Mouse (Mus musculus) neural tube, embryonic 12.5 days (tissue): ENCODE measurements around the gene Clasp1. TPM values are rescaled to one million over a fixed set of nuclear protein-coding genes. Genes with fewer than 3 reads are reported as not detected.

Source experiments
- ATAC-seq: fragments of 200-750 bp; cut with Nextera tagmentation; 2 replicates; pipeline ENCODE4 v1.8.0; 2017; ENCODE audit warnings: low read depth, mild to moderate bottlenecking, moderate TSS enrichment, moderate library complexity; ENCODE audit not compliant: low FRiP score
- H3K27ac ChIP-seq: fragments of 300-500 bp; sonication (generic); 2 replicates; pipeline ENCODE4 v1.5.1; 2016
- H3K27me3 ChIP-seq: fragments of 300-500 bp; sonication (generic); replicated peaks from 2 replicates; pipeline ENCODE4 v1.6.1; 2016; ENCODE audit warnings: mild to moderate bottlenecking
- H3K36me3 ChIP-seq: fragments of 300-500 bp; sonication (generic); 2 replicates; pipeline ENCODE4 v1.6.1; 2016; ENCODE audit warnings: mild to moderate bottlenecking
- H3K4me1 ChIP-seq: fragments of 300-500 bp; sonication (generic); 2 replicates; pipeline ENCODE4 v1.6.1; 2016
- H3K4me2 ChIP-seq: fragments of 300-500 bp; sonication (generic); replicated peaks from 2 replicates; pipeline ENCODE4 v1.6.1; 2016; ENCODE audit warnings: mild to moderate bottlenecking
- H3K4me3 ChIP-seq: fragments of 300-500 bp; sonication (generic); 2 replicates; pipeline ENCODE4 v1.5.1; 2016
- H3K9ac ChIP-seq: fragments of 300-500 bp; sonication (generic); 2 replicates; pipeline ENCODE4 v1.6.1; 2016; ENCODE audit warnings: mild to moderate bottlenecking
- H3K9me3 ChIP-seq: fragments of 300-500 bp; sonication (generic); 2 replicates; pipeline ENCODE4 v1.6.1; 2016; ENCODE audit warnings: mild to moderate bottlenecking
- WGBS: fragments of 180-500 bp; shearing (Covaris S2); methylation state at CpG from one replicate; pipeline ENCODE4 v1.1.7; 2016; 5-methylcytosine and 5-hydroxymethylcytosine counted together
- polyA plus RNA-seq: library from polyadenylated mRNA; unstranded; fragments of >200 nt; fragmentation: Nextera tagmentation; extraction: Ambion mirVana; gene quantifications from 2 replicates; pipeline ENCODE4 v1.2.1, GENCODE M21; 2016

The Clasp1 gene
- polyA plus RNA-seq, 1 experiment from 2014 or later, result 132 TPM

- H3K27me3 ChIP-seq, result no peaks in the 10 kb centered on the region
- peaks cover 20% of the 10 kb centered on the region for H3K36me3 ChIP-seq
- no peak for ATAC-seq
- H3K9ac ChIP-seq, result no peak overlapping the region
- 62% methylated on average over 3 of the region's 3 CpGs for WGBS
- H3K4me2 ChIP-seq, result peak overlapping the region; percentile 77; the same call in 1 of the 2 replicates
- no peaks in the 10 kb centered on the region for H3K9me3 ChIP-seq
- H3K27ac ChIP-seq, result no peak overlapping the region
- H3K4me1 ChIP-seq, result peaks cover 29% of the 10 kb centered on the region
- no peak overlapping the region for H3K4me3 ChIP-seq
Measured at GRCm38 (mm10) chr1:118458279-118458678, 69.4 kb downstream of the Clasp1 start.

GRCm38 (mm10) chr1:118458963-118459920, 70.4 kb downstream of the Clasp1 start:
- peaks cover 29% of the 10 kb centered on the region for H3K4me1 ChIP-seq
- H3K9ac ChIP-seq, result peak overlapping the region; percentile 60
- ATAC-seq, result peak; percentile 93
- H3K4me2 ChIP-seq, result peak overlapping the region; percentile 77
- peaks cover 30% of the 10 kb centered on the region for H3K36me3 ChIP-seq
- 2% methylated on average over 53 of the region's 53 CpGs for WGBS
- no peaks in the 10 kb centered on the region for H3K9me3 ChIP-seq
- H3K27ac ChIP-seq, result peak overlapping the region; percentile 75
- H3K4me3 ChIP-seq, result peak overlapping the region; percentile 37
- no peaks in the 10 kb centered on the region for H3K27me3 ChIP-seq

- Histone ChIP-seq H3K27ac (no peak overlapping the region), H3K4me2 (no peak overlapping the region), H3K36me3 (peaks cover 45% of the 10 kb centered on the region), H3K9me3 (no peaks in the 10 kb centered on the region), H3K4me3 (no peak overlapping the region), H3K4me1 (peaks cover 26% of the 10 kb centered on the region), H3K9ac (no peak overlapping the region), H3K27me3 (no peaks in the 10 kb centered on the region)
- WGBS, result 92% methylated on average over 5 of the region's 5 CpGs
- ATAC-seq, result no peak
Measured at GRCm38 (mm10) chr1:118460716-118461115, 71.9 kb downstream of the Clasp1 start.

GRCm38 (mm10) chr1:118466041-118466440, 77.2 kb downstream of the Clasp1 start:
- Histone ChIP-seq H3K9me3 (no peaks in the 10 kb centered on the region), H3K9ac (no peak overlapping the region), H3K36me3 (peaks cover 76% of the 10 kb centered on the region), H3K27me3 (no peaks in the 10 kb centered on the region), H3K4me2 (no peak overlapping the region), H3K27ac (no peak overlapping the region), H3K4me3 (no peak overlapping the region), H3K4me1 (no peaks in the 10 kb centered on the region)
- ATAC-seq, result no peak
- 92% methylated on average over 6 of the region's 6 CpGs for WGBS

GRCm38 (mm10) chr1:118472386-118472785, 83.5 kb downstream of the Clasp1 start:
- H3K27me3 ChIP-seq, result no peaks in the 10 kb centered on the region
- H3K9me3 ChIP-seq, result no peaks in the 10 kb centered on the region
- no peak for ATAC-seq
- H3K4me3 ChIP-seq, result no peak overlapping the region
- no peak overlapping the region for H3K27ac ChIP-seq
- H3K4me1 ChIP-seq, result no peaks in the 10 kb centered on the region
- H3K9ac ChIP-seq, result no peak overlapping the region
- H3K4me2 ChIP-seq, result no peak overlapping the region
- peaks cover 40% of the 10 kb centered on the region for H3K36me3 ChIP-seq
- 85% methylated on average over 8 of the region's 8 CpGs for WGBS

GRCm38 (mm10) chr1:118476919-118477318, 88.1 kb downstream of the Clasp1 start:
- no peaks in the 10 kb centered on the region for H3K27me3 ChIP-seq
- no peak overlapping the region for H3K4me2 ChIP-seq
- H3K9me3 ChIP-seq, result no peaks in the 10 kb centered on the region
- H3K36me3 ChIP-seq, result peaks cover 22% of the 10 kb centered on the region
- H3K27ac ChIP-seq, result no peak overlapping the region
- H3K4me1 ChIP-seq, result peaks cover 3% of the 10 kb centered on the region; the same call in 1 of the 2 replicates
- no peak overlapping the region for H3K9ac ChIP-seq
- no peak overlapping the region for H3K4me3 ChIP-seq
- ATAC-seq, result peak; percentile 74
- 49% methylated on average over 4 of the region's 4 CpGs for WGBS

- Histone ChIP-seq H3K4me1 (peaks cover 3% of the 10 kb centered on the region; the same call in 1 of the 2 replicates), H3K36me3 (peaks cover 19% of the 10 kb centered on the region), H3K27ac (no peak overlapping the region), H3K4me2 (no peak overlapping the region), H3K4me3 (no peak overlapping the region), H3K27me3 (no peaks in the 10 kb centered on the region), H3K9ac (no peak overlapping the region), H3K9me3 (no peaks in the 10 kb centered on the region)
- no peak for ATAC-seq
- WGBS, result 89% methylated on average over 4 of the region's 4 CpGs
Measured at GRCm38 (mm10) chr1:118479246-118479645, 90.4 kb downstream of the Clasp1 start.

GRCm38 (mm10) chr1:118480484-118481364, 91.9 kb downstream of the Clasp1 start:
- Histone ChIP-seq H3K9ac (no peak overlapping the region), H3K27ac (no peak overlapping the region), H3K36me3 (peaks cover 15% of the 10 kb centered on the region), H3K27me3 (no peaks in the 10 kb centered on the region), H3K9me3 (no peaks in the 10 kb centered on the region), H3K4me3 (no peak overlapping the region), H3K4me2 (no peak overlapping the region), H3K4me1 (peaks cover 3% of the 10 kb centered on the region; the same call in 1 of the 2 replicates)
- WGBS, result 81% methylated on average over 8 of the region's 8 CpGs
- ATAC-seq, result no peak

- WGBS, result 72% methylated on average over 4 of the region's 4 CpGs
- Histone ChIP-seq H3K9me3 (no peaks in the 10 kb centered on the region), H3K27me3 (no peaks in the 10 kb centered on the region), H3K36me3 (peaks cover 14% of the 10 kb centered on the region), H3K4me2 (no peak overlapping the region), H3K4me3 (no peak overlapping the region), H3K27ac (no peak overlapping the region), H3K4me1 (peaks cover 3% of the 10 kb centered on the region; the same call in 1 of the 2 replicates), H3K9ac (no peak overlapping the region)
- no peak for ATAC-seq
Measured at GRCm38 (mm10) chr1:118481365-118481702, 92.5 kb downstream of the Clasp1 start.

- Histone ChIP-seq H3K4me1 (peaks cover 3% of the 10 kb centered on the region; the same call in 1 of the 2 replicates), H3K4me3 (no peak overlapping the region), H3K9me3 (no peaks in the 10 kb centered on the region), H3K4me2 (no peak overlapping the region), H3K27ac (no peak overlapping the region), H3K27me3 (no peaks in the 10 kb centered on the region), H3K9ac (no peak overlapping the region), H3K36me3 (peaks cover 12% of the 10 kb centered on the region; the same call in 1 of the 2 replicates)
- 93% methylated on average over 6 of the region's 6 CpGs for WGBS
- no peak for ATAC-seq
Measured at GRCm38 (mm10) chr1:118481703-118482102, 92.8 kb downstream of the Clasp1 start.

GRCm38 (mm10) chr1:118482285-118483019, 93.6 kb downstream of the Clasp1 start:
- WGBS, result 84% methylated on average over 8 of the region's 8 CpGs
- no peak overlapping the region for H3K9ac ChIP-seq
- peaks cover 12% of the 10 kb centered on the region; the same call in 1 of the 2 replicates for H3K36me3 ChIP-seq
- H3K9me3 ChIP-seq, result no peaks in the 10 kb centered on the region
- H3K27ac ChIP-seq, result no peak overlapping the region
- no peak for ATAC-seq
- no peaks in the 10 kb centered on the region for H3K27me3 ChIP-seq
- H3K4me2 ChIP-seq, result no peak overlapping the region
- H3K4me1 ChIP-seq, result peaks cover 3% of the 10 kb centered on the region; the same call in 1 of the 2 replicates
- no peak overlapping the region for H3K4me3 ChIP-seq
